Mouse (Mus musculus): Measurements from ENCODE around the gene Ddost. TPM values are rescaled to one million over a fixed set of nuclear protein-coding genes. Genes with fewer than 3 reads are reported as not detected.

Ddost gene
- polyA plus RNA-seq, 2 experiments = 342 to 344 TPM

DNA sequence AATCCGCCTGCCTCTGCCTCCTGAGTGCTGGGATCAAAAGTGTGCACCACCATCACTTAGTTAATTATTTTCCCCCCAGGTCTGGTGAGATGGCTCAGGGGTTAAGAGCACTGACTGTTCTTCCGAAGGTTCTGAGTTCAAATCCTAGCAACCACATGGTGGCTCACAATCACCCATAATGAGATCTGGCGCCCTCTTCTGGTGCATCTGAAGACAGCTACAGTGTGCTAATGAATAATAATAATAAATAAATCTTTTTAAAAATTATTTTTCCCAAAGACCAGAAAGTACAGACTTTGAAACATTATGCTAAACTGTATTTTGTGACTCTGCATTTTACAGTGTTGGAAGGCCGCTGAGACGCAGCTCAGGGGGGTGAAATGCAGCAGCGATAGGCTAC lies 31.1 kb downstream of the Ddost start:
- Histone ChIP-seq H3K9me3 (ENCODE audit: control insufficient read depth, low read length) (no peaks in the 10 kb centered on the region), H3K27ac (replicated peaks; ENCODE audit: low read depth, low read length) (no peak overlapping the region), H3K4me2 (replicated peaks; ENCODE audit: low read depth, low read length, severe bottlenecking) (no peak overlapping the region), H3K4me3 (replicated peaks; ENCODE audit: low read length) (no peak overlapping the region), H3K9ac (ENCODE audit: low read depth, low read length, severe bottlenecking) (no peak overlapping the region), H3K27me3 (ENCODE audit: control insufficient read depth, insufficient read depth, low read length) (no peaks in the 10 kb centered on the region), H3K4me1 (ENCODE audit: control insufficient read depth, insufficient read depth, low read length) (no peaks in the 10 kb centered on the region), H3K36me3 (ENCODE audit: control insufficient read depth, insufficient read depth, low read length) (no peaks in the 10 kb centered on the region)
- no peak for DNase-seq (ENCODE audit: low spot score)
- TF ChIP-seq POLR2A (IDR thresholded peaks at IDR 0.05; ENCODE audit: borderline replicate concordance, extremely low read depth, insufficient read depth, insufficient read length) = no peak
- ATAC-seq (ENCODE audit: low FRiP score, low read depth) = no peak
- WGBS = 80% methylated on average over 6 of the region's 6 CpGs

DNA sequence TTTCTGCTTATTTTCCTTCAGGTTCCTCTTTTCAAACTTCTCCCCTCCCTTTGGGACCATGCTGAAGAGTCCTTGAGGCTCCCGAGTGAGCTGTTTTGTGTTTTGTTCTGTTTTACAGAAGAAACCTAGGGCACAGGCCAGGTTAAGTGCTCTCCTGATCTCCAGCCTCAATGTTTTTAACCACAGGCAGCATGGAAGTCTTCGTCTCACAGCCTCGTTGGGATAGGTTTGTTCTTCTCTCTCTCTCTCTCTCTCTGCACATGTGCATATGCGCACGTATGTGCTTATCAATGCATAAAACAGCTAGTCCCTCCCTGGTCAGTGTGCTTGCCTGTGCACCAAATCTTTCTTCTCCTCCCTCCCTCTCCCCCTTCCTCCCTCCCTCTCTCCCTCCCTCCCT lies 32.3 kb downstream of the Ddost start:
- ATAC-seq (ENCODE audit: low FRiP score, low read depth) = no peak
- H3K27me3 ChIP-seq (ENCODE audit: control insufficient read depth, insufficient read depth, low read length) = no peaks in the 10 kb centered on the region
- WGBS = 71% methylated on average over 5 of the region's 5 CpGs

DNA sequence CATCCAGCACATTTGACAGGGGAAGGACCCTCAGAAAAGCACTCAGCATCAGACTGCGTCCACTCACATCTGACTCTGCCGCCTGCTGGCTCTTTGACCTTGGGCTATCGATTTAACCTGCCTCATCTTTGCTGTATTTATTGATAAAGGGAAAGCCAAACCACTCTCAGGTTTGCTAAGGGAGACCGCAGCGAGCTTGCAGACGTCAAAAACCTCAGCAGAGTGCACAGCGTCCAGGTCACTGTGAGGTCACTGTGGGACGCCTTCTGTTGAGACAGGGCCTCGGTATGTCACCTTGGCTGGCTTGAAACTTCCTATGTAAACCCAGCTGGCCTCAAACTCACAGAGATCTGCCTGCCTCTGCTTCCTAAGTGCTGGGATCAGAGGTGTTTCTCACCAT lies 32.8 kb downstream of the Ddost start:
- no peak overlapping the region for H3K4me3 ChIP-seq (replicated peaks; ENCODE audit: low read length)
- no peak overlapping the region for H3K9ac ChIP-seq (ENCODE audit: low read depth, low read length, severe bottlenecking)
- H3K4me1 ChIP-seq (ENCODE audit: control insufficient read depth, insufficient read depth, low read length) = no peaks in the 10 kb centered on the region
- no peaks in the 10 kb centered on the region for H3K36me3 ChIP-seq (ENCODE audit: control insufficient read depth, insufficient read depth, low read length)
- H3K9me3 ChIP-seq (ENCODE audit: control insufficient read depth, low read length) = no peaks in the 10 kb centered on the region
- H3K4me2 ChIP-seq (replicated peaks; ENCODE audit: low read depth, low read length, severe bottlenecking) = no peak overlapping the region
- DNase-seq (ENCODE audit: low spot score) (no peak), ATAC-seq (ENCODE audit: low FRiP score, low read depth) (no peak)
- no peaks in the 10 kb centered on the region for H3K27me3 ChIP-seq (ENCODE audit: control insufficient read depth, insufficient read depth, low read length)
- no peak for TF ChIP-seq POLR2A (IDR thresholded peaks at IDR 0.05; ENCODE audit: borderline replicate concordance, extremely low read depth, insufficient read depth, insufficient read length)
- 80% methylated on average over 9 of the region's 9 CpGs for WGBS
- no peak overlapping the region for H3K27ac ChIP-seq (replicated peaks; ENCODE audit: low read depth, low read length)

More for the DNA sequence above, 32.3 kb downstream of the Ddost start:
- no peak for TF ChIP-seq POLR2A (IDR thresholded peaks at IDR 0.05; ENCODE audit: borderline replicate concordance, extremely low read depth, insufficient read depth, insufficient read length)
- no peak overlapping the region for H3K4me3 ChIP-seq (replicated peaks; ENCODE audit: low read length)
- no peaks in the 10 kb centered on the region for H3K9me3 ChIP-seq (ENCODE audit: control insufficient read depth, low read length)
- no peak for DNase-seq (ENCODE audit: low spot score)
- H3K4me2 ChIP-seq (replicated peaks; ENCODE audit: low read depth, low read length, severe bottlenecking) = no peak overlapping the region
- H3K27ac ChIP-seq (replicated peaks; ENCODE audit: low read depth, low read length) = no peak overlapping the region
- no peak overlapping the region for H3K9ac ChIP-seq (ENCODE audit: low read depth, low read length, severe bottlenecking)
- no peaks in the 10 kb centered on the region for H3K36me3 ChIP-seq (ENCODE audit: control insufficient read depth, insufficient read depth, low read length)
- no peaks in the 10 kb centered on the region for H3K4me1 ChIP-seq (ENCODE audit: control insufficient read depth, insufficient read depth, low read length)

DNA sequence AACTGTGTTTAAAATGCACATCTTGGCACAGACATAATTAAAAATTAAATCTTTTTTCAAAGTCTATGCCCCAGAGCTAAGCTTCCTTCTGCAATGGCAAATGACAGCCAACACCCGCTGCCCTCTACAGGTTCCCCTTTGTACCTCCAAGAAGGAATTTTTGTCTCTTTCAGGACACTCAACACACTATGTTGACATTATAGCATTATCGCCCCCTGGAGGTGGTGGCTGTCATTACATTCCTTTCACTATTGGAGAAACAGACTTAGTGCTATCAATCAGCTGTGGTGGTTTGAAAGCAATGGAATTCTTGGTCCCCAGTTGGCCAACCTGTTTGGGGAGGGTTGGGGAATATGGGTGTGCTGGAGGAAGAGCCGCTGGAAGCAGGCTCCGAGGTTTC lies 35.4 kb downstream of the Ddost start:
- H3K4me2 ChIP-seq (replicated peaks; ENCODE audit: low read depth, low read length, severe bottlenecking) = no peak overlapping the region
- H3K27me3 ChIP-seq (ENCODE audit: control insufficient read depth, insufficient read depth, low read length) = no peaks in the 10 kb centered on the region
- ATAC-seq (ENCODE audit: low FRiP score, low read depth) (no peak), DNase-seq (ENCODE audit: low spot score) (no peak)
- 28% methylated on average over 4 of the region's 4 CpGs for WGBS
- H3K36me3 ChIP-seq (ENCODE audit: control insufficient read depth, insufficient read depth, low read length) = no peaks in the 10 kb centered on the region
- H3K27ac ChIP-seq (replicated peaks; ENCODE audit: low read depth, low read length) = no peak overlapping the region
- no peaks in the 10 kb centered on the region for H3K9me3 ChIP-seq (ENCODE audit: control insufficient read depth, low read length)
- H3K4me1 ChIP-seq (ENCODE audit: control insufficient read depth, insufficient read depth, low read length) = peaks cover 8% of the 10 kb centered on the region; the same call in 1 of the 2 replicates
- no peak for TF ChIP-seq POLR2A (IDR thresholded peaks at IDR 0.05; ENCODE audit: borderline replicate concordance, extremely low read depth, insufficient read depth, insufficient read length)
- no peak overlapping the region for H3K4me3 ChIP-seq (replicated peaks; ENCODE audit: low read length)
- H3K9ac ChIP-seq (ENCODE audit: low read depth, low read length, severe bottlenecking) = no peak overlapping the region

DNA sequence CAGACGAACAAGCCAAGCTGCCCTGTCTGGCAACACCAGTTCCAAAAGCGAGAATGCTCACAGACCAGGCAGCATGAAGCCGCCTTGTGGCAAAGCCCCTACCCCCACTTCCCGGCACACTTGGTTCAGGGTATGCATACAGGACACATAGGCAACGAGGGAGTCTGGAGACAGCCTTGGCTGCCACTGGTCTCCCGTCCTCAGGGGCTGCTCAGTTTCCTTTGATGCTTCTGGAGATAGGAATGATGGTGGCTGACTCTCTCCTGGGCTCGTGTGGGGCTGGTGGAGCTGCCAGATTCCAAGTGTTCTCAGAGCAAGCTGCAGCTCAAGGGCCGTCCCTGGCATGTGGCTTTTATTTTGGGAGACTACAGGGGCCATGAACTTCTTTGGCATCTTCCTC lies 36.9 kb downstream of the Ddost start:
- Histone ChIP-seq H3K4me1 (ENCODE audit: control insufficient read depth, insufficient read depth, low read length) (peaks cover 8% of the 10 kb centered on the region; the same call in 1 of the 2 replicates), H3K36me3 (ENCODE audit: control insufficient read depth, insufficient read depth, low read length) (no peaks in the 10 kb centered on the region), H3K27me3 (ENCODE audit: control insufficient read depth, insufficient read depth, low read length) (no peaks in the 10 kb centered on the region), H3K4me2 (replicated peaks; ENCODE audit: low read depth, low read length, severe bottlenecking) (no peak overlapping the region), H3K4me3 (replicated peaks; ENCODE audit: low read length) (no peak overlapping the region), H3K27ac (replicated peaks; ENCODE audit: low read depth, low read length) (no peak overlapping the region), H3K9ac (ENCODE audit: low read depth, low read length, severe bottlenecking) (no peak overlapping the region), H3K9me3 (ENCODE audit: control insufficient read depth, low read length) (no peaks in the 10 kb centered on the region)
- DNase-seq (ENCODE audit: low spot score) (no peak), ATAC-seq (ENCODE audit: low FRiP score, low read depth) (no peak)
- no peak for TF ChIP-seq POLR2A (IDR thresholded peaks at IDR 0.05; ENCODE audit: borderline replicate concordance, extremely low read depth, insufficient read depth, insufficient read length)
- WGBS = 45% methylated on average over 8 of the region's 8 CpGs

DNA sequence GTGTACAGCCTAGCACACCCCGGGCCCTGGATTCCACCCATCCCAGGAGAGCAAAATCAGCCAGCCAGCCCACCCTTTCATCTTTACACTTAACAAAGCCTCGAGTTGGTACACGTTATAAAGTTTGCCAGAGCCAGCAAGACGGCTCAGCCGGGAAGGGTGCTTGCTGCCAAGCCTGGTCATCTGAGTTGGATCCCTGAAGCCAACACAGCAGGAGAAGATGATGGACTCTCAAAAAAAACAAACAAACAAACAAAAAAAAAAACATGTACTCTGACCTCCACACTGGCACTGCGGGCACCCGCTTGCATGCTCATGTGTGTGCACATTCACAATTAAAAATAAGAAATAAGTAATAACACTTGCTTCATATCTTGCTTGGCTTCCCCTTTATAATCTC lies 37.5 kb downstream of the Ddost start:
- H3K9me3 ChIP-seq (ENCODE audit: control insufficient read depth, low read length) = no peaks in the 10 kb centered on the region
- WGBS = 58% methylated on average over 7 of the region's 7 CpGs
- H3K36me3 ChIP-seq (ENCODE audit: control insufficient read depth, insufficient read depth, low read length) = no peaks in the 10 kb centered on the region
- ATAC-seq (ENCODE audit: low FRiP score, low read depth) (no peak), DNase-seq (ENCODE audit: low spot score) (no peak)
- H3K27me3 ChIP-seq (ENCODE audit: control insufficient read depth, insufficient read depth, low read length) = no peaks in the 10 kb centered on the region
- H3K9ac ChIP-seq (ENCODE audit: low read depth, low read length, severe bottlenecking) = no peak overlapping the region
- no peak overlapping the region for H3K4me2 ChIP-seq (replicated peaks; ENCODE audit: low read depth, low read length, severe bottlenecking)
- H3K27ac ChIP-seq (replicated peaks; ENCODE audit: low read depth, low read length) = no peak overlapping the region
- TF ChIP-seq POLR2A (IDR thresholded peaks at IDR 0.05; ENCODE audit: borderline replicate concordance, extremely low read depth, insufficient read depth, insufficient read length) = no peak
- peaks cover 8% of the 10 kb centered on the region; the same call in 1 of the 2 replicates for H3K4me1 ChIP-seq (ENCODE audit: control insufficient read depth, insufficient read depth, low read length)
- H3K4me3 ChIP-seq (replicated peaks; ENCODE audit: low read length) = no peak overlapping the region

All from limb, embryonic 14.5 days (tissue).